Mouse (Mus musculus) ES-E14 (cell line): Measurements from ENCODE around the gene Fgf3.

Experiments used
- CHD2 ChIP-seq: IDR thresholded peaks from 2 replicates; pipeline ENCODE4 v1.6.1; 2014; ENCODE audit warnings: mild to moderate bottlenecking, low read depth, low read length, inconsistent platforms
- HCFC1 ChIP-seq: IDR thresholded peaks from 2 replicates; pipeline ENCODE4 v1.6.1; 2012; ENCODE audit warnings: low read length, inconsistent platforms, borderline replicate concordance; ENCODE audit not compliant: insufficient read depth
- MAFK ChIP-seq: IDR thresholded peaks from 2 replicates; pipeline ENCODE4 v1.6.1; 2014; ENCODE audit warnings: mild to moderate bottlenecking, low read depth, low read length, inconsistent platforms; ENCODE audit not compliant: insufficient read depth

- TF ChIP-seq MAFK (no peak), CHD2 (no peak), HCFC1 (no peak)
These were observed 29.8 kb upstream of the Fgf3 start for GRCm38 (mm10) chr7:144807976-144808577.
